Mouse (Mus musculus) right cerebral cortex, postnatal 36 days (tissue): Measurements from ENCODE around the gene Prpf31.
"Not testable (repeated sequence)": the region's sequence is repeated elsewhere in the genome, so short reads cannot be mapped to it uniquely, and the experiment has no call there.

Source experiments
- DNase-seq, 2 experiments: peaks; one replicate each; pipeline ENCODE4 v3.0.0; 2022; ENCODE audit warnings: low spot score in 2 of 2, mixed read lengths in 1 of 2

The Prpf31 gene

DNA sequence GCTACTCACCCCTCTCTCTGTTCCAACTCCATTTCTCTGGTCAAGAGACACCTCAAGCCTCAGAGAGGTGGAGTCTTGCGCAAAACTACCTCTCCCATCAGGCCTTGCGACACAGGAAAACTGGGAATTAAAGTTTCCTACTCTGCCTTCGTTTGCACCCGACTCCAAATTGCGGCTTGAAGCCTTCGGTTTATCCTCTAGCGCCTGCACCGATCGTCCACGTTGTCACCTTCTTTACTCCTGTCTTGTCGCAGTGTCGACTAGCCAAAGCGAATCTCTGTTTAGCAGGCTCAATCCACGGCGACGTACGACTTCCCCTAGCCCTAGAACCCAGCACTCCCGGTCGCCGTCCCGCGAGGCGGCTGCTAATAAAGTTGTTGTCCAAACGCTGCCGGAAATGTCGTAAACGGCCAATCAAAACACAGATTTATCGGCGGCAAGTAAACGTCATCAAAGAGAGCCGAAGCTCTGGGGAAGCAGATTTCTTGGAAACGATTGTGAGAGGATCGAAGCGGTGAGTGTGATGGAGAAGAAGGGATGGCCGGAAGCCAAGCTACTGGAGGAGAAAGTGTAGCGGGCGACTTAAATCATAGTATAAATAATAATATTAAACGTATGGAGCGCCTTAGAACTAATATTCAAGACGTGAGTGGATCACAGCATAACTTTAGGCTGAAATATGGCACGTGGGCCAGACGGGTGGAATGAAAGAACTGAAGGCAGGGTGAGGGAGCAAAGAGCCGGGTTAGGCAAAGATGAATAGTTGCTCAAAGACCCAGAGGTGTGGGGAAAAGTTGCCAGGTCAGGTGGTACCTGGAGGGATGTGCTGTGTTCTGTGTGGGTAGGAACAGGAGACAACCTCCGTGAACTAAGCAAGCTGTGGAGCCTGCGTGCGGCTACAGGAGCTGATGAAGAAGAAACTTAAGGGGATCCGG lies at the start of gene Prpf31, which contains the start of gene Tfpt:
TSS of gene Prpf31 (plus strand) at position 443 of the 935 bp plus-strand sequence.
TSS of gene Tfpt (minus strand) at position 387 of the 935 bp plus-strand sequence.
- peak; percentile 90 to 93 for DNase-seq

DNA sequence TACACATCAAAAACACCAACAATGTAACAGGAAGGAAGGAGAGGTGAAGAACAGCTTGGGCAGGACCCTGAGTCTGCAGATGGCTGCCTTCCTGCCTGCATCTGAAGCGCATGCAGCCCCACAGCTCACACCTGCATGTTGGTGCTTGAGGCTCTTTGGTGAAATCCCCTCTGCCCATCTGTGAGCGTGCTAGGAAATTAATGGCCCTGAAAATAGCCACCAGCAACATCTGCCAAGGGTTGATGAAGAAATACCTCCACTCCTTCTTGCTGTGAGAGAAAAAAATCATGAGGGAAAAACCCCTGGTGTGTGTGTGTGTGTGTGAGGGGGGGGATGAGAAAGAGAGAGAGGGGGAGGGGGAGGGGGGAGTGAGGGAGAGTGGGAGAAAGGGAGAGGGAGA lies 49.8 kb upstream of the Prpf31 start:
- DNase-seq: no peak

DNA sequence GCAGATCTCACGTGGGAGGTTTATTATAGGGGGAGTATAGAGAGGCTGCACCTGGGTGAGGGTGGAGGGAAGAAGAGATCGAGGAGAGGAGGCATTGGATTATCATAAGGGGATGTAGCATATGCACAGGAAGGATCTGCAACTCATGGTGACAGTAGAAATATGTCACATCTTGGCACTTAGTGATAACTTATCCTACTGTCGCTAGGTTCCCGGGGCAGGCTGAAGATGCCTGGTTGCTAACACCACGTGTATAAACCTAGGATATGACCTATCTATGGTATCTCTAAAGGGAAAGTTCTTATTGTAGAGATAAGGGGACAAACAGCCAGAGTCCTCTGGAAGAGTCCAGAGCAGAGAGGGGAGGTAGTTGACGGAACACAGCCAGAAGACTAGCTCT lies 44.0 kb upstream of the Prpf31 start:
- DNase-seq: no peak

DNA sequence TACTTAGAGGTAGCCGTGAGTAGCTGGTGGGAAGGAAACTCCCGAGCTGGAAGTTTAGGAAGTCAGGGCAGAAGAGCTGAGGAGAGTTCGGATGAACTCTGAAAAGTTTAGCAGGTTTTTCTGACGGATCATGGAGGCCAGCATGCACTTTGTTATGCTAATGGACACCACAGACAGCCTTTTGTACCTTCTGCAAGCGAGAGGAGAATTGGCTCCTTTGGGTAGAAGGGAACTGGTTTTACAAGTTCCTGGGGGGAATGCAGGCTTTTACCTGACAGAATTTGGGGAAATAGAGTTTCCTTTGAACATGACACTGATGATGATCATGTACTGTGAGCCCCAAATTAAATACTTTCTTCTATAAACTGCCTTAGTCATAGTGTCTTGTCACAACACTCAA lies 43.5 kb upstream of the Prpf31 start:
- DNase-seq: no peak

DNA sequence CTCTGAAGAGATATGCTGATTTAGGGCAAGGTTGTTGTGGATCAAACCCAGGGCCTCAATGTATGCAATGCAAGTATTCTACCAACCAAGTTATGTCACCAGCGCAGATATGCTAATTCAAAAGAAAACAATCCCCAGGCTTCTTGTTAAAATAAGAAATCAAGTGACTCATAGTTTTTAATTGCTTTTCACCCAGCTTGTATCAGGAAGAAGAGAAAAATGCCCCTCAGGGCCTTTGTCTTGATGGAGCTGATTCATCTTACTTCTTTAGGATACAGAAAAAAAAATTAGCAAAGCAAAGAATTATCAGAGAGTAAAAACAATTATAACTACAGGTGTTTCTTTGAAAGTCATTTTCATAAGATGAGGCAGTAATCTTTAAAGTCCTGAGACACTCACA lies 42.5 kb upstream of the Prpf31 start:
- DNase-seq: no peak

DNA sequence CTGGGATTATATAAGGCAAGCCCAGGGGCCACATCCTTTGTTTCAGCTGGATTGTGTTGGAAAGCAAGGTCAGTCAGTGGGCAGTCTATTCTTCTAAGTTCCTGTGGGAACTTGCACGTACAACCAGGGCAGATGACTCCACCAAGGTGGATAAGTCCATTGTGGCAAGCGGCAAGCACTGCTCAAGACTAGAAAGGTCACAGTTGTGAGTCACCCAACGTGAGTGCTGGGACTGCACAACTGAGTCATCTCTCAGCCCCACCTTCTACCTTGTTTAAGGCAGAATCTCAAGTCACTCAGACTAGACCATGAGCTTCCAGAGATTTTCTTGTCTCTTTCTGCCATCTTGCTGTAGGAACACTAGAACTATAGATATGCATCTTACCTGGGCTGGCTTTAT lies 39.2 kb upstream of the Prpf31 start:
- no peak for DNase-seq

DNA sequence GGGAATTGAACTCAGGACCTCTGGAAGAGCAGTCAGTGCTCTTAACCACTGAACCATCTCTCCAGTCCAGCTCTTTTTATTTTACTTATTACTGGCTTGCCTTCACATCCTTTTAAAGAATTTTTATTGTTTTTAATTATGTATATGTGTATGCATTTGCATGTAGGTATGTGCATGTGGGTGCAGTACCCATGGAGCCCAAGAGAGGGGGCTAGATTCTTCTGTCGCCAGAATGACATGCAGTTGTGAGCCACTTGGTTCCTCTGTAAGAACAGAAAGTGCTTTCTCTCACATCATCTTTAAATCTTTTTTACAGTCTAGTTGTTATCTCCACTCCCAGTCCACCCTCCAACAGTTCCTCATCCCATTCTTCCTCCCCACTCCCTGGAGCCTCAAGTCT lies 38.3 kb upstream of the Prpf31 start:
- DNase-seq: no peak

DNA sequence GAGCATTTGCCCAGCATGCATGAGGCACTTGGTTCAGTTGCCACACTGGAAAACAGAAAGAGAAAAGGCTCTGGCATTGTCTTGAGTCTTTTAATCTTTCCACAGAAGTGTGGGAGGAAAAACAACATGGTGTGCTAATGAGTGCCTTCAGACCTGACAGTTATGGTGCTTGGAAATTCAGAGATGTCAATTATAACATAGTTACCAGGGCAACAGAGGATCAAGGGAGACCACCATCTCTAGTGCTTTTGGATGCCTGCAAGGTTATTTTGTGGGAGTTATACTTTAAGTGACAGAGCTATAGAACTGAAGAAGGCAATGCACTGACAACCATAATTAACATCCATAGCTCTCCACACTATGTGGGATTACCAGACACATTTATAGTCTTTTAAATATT lies 35.9 kb upstream of the Prpf31 start:
- no peak for DNase-seq

DNA sequence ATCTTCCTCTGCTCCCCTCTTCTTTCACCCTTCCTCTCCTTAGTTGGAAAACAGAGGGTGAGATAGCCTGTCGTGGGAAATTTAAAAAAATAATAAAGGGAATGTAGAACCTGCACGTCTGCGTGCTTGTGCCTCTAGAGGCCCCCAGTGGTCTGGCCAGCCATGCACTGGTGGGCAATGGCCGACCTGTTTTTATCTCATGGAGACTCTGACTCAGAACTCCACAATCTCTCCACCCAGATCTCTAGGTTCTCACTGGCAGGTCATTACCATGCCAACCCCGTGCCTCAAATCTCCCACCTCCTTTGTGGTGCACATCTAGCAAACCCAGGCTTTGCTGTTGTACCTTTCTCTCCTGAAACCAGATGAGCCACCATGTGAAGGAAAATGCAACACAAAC lies 35.1 kb upstream of the Prpf31 start:
- no peak for DNase-seq

DNA sequence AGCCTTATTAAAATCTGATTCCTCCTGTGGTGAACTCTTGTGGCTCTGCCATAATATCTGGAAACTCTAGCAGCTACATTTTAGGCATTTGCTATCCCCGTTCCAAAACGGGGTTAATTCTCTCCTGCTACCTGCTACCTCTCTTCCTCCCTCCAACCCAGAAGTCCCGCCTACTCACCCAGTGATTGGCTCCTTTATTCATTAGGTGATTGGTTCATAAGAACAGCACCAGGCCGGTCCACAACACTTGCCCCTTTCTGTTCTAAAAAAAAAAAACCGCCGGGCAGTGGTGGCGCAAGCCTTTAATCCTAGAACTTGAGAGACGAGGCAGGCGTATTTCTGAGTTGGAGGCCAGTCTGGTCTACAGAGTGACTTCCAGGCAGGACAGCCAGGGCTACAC lies 34.6 kb upstream of the Prpf31 start:
- no peak for DNase-seq

DNA sequence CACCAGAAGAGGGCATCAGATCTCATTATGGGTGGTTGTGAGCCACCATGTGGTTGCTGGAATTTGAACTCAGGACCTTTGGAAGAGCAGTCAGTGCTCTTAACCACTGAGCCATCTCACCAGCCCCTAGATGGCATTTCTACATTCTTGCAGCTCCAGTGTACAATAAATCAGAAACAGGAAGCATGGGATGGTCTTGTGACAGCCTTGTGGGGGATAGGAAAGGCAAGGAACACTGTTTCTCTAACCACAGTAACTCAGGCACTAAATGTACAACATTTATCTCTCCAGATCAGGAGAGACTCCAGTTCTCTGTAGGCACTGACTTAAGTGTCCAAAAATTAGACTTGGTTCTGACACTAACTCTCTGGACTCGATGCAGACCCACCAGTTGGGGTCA lies 32.0 kb upstream of the Prpf31 start:
- DNase-seq: not testable (repeated sequence)

DNA sequence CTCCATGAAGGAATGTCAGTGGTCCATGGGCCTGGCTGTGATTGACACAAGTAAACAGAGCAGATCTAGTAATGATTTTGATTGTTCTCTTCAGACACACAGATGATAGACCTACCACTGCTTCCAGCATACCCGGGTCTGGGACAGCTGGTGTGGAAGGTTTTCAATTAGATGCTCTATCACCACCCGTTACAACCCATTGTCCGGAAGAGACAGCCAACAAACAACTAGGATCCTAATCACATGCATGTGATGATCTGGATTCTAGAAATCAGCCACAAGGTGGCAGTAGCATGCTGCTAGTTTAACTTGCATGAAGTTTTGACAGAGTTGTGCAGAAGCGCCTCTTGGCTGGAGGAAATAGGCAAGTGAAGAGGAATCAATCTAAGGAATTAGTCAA lies 28.7 kb upstream of the Prpf31 start:
- DNase-seq: peak; percentile 33 to 55

DNA sequence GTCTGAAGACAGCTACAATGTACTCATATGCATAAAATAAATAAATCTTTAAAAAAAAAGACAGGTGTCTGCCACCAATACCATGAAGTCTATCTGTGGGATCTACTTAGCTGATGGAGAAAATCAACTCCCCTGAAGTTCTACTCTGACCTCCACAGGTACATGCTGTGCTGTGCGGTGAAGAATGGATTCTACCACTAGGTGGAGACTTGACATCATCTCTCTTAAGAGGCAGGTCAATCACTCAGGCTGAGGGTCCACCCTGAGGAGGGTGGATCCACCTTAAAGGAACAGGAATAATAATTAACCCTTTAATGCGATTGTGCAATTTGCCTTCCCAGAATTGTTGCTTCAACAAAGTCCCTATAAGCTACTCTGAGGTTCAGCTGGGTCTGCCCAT lies 23.0 kb upstream of the Prpf31 start:
- DNase-seq: no peak

DNA sequence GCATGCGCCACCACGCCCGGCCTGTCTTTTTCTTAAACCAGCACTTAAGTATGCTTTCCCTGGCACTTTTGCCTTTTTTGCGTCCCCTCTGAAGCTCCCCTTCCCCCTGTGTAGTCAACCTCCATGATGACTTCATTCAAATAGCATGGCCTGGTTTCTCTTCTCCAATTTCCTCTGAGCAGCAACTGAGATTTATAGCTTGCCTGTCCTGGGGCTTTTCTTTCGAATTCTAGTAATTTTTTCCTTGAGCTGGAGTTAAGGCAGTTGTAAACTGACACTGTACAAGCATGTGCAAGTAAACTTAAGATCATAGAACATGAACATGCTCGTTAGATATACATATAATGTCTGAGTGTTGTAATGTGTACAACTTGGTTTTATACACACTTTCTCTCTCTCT lies 22.4 kb upstream of the Prpf31 start:
- no peak for DNase-seq

DNA sequence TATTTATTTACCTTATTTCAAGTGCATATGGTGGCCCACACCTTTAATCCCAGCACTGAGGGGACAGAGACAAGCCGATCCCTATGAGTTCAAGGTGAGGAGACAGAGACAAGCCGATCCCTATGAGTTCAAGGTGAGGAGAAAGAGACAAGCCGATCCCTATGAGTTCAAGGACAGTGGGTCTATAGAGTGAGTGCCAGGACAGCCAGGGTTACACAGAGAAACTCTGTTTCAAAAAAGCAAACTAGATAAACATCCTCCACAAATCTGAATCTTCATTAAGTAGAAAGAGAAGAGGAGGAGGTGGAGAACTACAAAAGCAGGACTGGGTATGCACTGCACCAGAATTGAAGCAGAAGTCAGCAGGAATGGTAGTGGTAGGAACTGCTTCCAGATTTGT lies 21.1 kb upstream of the Prpf31 start:
- DNase-seq: no peak

DNA sequence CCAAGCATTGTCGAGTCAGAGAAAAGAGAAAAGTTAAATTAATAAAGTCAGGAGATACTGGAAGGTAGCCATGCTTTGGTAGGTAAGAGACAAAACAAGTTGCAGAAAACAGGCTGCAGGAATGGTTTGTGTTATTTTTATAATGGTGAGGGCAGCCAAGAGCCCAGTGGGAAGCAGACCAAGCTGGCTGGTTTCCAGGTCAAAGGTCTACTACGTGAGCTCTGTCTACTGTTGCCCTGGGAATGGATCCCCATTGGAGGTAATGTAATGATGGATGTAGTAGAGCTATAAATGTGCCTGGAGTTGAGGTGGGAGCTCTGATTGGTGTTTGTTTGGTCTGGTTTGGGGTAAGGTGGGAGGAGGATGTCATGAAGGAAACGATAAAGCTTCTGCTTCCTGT lies 20.7 kb upstream of the Prpf31 start:
- DNase-seq: no peak

DNA sequence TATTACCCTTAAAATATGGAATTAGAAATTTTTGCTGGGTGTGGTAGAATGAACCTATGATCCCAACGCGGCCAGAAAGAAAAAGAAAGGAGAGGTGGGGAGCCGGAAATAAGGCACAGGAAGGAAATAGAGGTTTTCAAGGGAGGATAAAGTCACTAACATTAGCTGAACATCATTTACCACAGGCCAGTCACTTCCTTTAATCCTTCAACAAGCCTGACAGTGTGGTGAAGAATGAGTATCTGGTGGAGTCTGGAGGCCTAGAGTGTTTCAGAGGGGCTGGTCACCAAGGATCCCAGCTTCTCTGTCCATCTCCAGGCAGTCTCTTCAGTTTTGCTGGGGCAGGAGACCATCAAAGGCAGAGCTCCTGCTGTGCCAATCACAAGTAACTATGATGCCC lies 19.3 kb upstream of the Prpf31 start:
- DNase-seq: no peak

DNA sequence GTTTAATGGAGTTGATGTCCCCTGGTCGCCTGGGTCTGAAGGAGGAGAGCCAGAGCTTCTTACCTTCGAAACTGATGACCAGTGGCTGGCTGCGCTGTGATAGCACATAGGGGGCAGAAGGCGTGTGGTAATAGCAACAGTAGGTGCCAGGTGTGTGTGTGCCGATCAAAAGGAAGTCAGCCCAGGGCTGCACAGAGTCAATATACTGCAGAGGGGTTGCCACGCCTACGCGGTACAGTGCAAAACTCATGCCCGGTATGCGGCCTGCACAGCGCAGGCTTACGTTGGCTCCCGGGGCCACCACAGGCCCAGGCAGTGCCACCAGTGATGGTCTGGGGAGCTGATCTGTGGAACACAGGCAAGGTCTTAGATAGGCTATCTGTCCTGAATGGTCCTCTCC lies 18.8 kb upstream of the Prpf31 start:
- no peak for DNase-seq

DNA sequence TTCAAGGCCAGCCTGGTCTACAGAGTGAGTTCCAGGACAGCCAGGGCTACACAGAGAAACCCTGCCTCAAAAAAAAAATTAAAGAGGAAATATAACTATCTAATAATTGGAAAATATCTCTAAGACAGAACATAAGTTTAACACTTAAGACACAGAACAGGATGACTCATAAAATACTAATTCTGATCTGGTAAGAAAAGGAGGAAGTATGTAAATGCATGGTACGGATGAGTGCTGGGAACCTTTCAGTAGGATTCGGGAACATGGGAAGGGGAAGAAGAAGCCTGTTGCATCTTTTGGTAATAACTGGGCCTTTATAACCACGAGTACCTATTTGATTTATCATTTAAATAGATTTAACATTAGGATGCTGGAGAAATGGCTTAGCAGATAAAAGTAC lies 15.8 kb upstream of the Prpf31 start:
- no peak for DNase-seq

DNA sequence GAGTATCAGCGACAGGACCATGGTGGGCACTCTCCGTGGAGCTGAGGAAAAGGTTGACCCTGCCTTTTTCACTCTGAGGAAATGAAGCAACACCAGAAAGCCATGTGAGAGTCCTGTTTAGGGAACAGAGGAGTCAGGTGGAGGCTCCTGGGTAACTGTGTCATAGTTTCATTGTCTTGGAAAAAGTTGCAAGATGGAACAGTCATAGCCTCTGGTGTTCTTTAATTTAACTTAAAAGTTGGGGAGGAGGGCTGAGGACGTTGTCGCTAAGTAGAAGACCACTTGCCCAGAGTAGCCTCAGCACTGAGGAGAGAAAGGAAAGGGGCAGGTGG lies 13.8 kb upstream of the Prpf31 start, which contains the start of gene Oscar:
TSS of gene Oscar (minus strand) at position 101 of the 332 bp plus-strand sequence.
- no peak for DNase-seq

DNA sequence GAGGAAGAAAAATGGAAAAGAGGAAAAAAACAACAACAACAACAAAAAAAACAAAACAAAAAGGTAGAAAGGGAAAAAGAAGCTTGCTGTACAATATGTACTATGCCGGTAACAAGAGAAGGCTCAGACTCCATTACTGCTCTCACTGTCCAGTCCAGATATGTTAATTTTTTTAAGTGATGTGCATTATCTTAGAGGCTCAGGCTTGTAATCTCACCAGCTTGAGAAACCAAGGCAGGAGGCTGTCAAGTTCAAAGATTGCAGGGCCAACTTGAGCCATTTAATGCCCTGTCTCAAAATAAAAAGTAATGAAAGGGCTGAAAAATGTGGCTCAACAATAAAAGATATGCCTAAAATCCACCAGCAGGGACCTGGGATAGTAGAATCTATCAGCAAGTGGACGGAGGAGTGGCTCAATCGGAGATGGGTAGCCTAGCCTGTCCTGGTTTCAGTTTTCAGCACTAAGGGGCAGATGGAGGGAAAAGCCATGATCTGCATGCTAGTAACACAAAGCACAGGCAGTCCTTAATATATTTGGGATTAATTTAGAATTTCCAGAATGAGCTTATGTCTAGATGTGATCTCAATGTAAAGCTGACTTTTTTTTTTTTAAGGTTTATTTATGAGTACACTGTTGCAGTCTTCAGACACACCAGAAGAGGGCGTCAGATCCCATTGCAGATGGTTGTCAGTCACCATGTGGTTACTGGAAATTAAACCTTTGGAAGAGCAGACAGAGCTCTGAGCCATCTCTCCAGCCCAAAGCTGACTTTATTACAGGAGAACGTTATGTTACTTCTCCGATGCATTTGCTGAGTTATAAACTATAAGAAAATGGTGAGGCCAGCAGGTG lies 13.2 kb upstream of the Prpf31 start:
- DNase-seq: no peak

DNA sequence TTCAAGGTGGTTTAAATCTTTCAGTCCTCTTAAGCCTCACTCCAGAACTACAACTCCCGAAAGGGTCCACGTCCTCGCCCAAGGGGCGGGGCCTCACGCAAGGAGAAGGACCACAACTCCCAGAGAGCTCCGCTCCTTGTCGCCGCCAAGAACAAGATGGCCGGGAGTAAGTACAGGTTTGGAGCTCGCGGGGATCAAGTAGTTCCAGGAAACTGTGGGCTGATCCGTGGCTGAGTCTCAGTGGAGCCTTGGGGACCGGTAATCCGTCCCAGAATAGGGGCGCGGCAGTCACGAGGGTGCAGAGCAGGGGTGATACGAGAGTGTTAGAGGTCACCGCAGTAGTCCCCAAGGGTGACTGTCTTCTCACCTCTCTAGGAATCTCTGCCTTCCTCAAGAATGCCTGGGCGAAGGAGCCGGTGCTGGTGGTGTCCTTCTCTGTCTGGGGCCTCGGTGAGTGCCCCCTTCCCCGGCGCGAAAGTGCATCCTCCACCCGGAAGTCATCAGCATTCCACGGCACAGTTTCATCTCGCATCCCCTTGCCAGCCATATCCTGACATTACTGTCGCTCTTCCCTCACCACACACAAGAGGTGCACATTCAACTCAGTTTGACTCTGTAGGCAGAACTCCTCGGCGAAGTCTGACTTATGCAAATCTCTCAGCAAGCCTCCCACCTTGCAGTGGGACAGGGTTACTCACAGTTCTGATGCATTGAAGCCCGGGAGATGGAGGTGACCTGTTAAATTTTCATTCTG lies 12.4 kb upstream of the Prpf31 start, which contains the start of gene Ndufa3:
TSS of gene Ndufa3 (plus strand) at position 132 of the 754 bp plus-strand sequence.
- peak; percentile 87 to 88 for DNase-seq
